Mouse (Mus musculus): Measurements from ENCODE around the gene Anapc7. TPM values are rescaled to one million over a fixed set of nuclear protein-coding genes. Genes with fewer than 3 reads are reported as not detected.
A peak's percentile ranks its signal among the peaks of the same experiment; 100 is the strongest.
"Not testable (repeated sequence)": the region's sequence is repeated elsewhere in the genome, so short reads cannot be mapped to it uniquely, and the experiment has no call there.

Anapc7 gene
- total RNA-seq, 1 experiment = 51.8 TPM

- H3K9me3 ChIP-seq (ENCODE audit: control insufficient read depth, insufficient read depth, low read depth, low read length) = no peaks in the 10 kb centered on the region
- no peaks in the 10 kb centered on the region for H3K36me3 ChIP-seq (ENCODE audit: control insufficient read depth, insufficient read depth, low read length, poor library complexity, severe bottlenecking)
- no peak for TF ChIP-seq ZC3H11A (IDR thresholded peaks at IDR 0.05; ENCODE audit: borderline replicate concordance, low read depth, low read length)
- no peak for TF ChIP-seq ZNF384 (IDR thresholded peaks at IDR 0.05; ENCODE audit: low read depth, low read length)
- no peak for TF ChIP-seq CHD2 (IDR thresholded peaks at IDR 0.05; ENCODE audit: low read depth, low read length)
- no peak for TF ChIP-seq HCFC1 (IDR thresholded peaks at IDR 0.05; ENCODE audit: borderline replicate concordance, insufficient read depth, low read length)
- no peak for TF ChIP-seq MAFK (IDR thresholded peaks at IDR 0.05; ENCODE audit: insufficient read depth, low read depth, low read length)
- DNase-seq (ENCODE audit: low read depth, low spot score) = no peak
- 0 out of 4 replicates have a peak, but pooled peaks cover 0 to 2% of the 10 kb centered on the region in 2 experiments for H3K4me1 ChIP-seq (ENCODE audit: control insufficient read depth in 2 of 2, insufficient read depth in 2 of 2, low read length in 2 of 2, poor library complexity in 1 of 2)
- H3K27ac ChIP-seq (ENCODE audit: insufficient read depth, low read depth, low read length, poor library complexity, severe bottlenecking) = no peak overlapping the region
- no peak overlapping the region for H3K9ac ChIP-seq (ENCODE audit: insufficient read depth, low read depth, low read length, poor library complexity, severe bottlenecking)
- in situ Hi-C loops (cut with MboI; ENCODE audit: low sequenced_read_pairs in 2 of 2, unreplicated experiment in 2 of 2) = no loop called here
- no peak overlapping the region for H3K4me3 ChIP-seq (ENCODE audit: insufficient read depth in 1 of 2, low read depth in 1 of 2, low read length in 2 of 2, poor library complexity in 1 of 2, severe bottlenecking in 1 of 2)
These were observed 6.0 kb upstream of the Anapc7 start for GRCm38 (mm10) chr5:122415465-122415864.

- H3K4me3 ChIP-seq (ENCODE audit: insufficient read depth in 1 of 2, low read depth in 1 of 2, low read length in 2 of 2, poor library complexity in 1 of 2, severe bottlenecking in 1 of 2); H3K9ac ChIP-seq (ENCODE audit: insufficient read depth, low read depth, low read length, poor library complexity, severe bottlenecking); in situ Hi-C loops (cut with MboI; ENCODE audit: low sequenced_read_pairs in 2 of 2, unreplicated experiment in 2 of 2): not testable (repeated sequence)
These were observed 817 bp upstream of the Anapc7 start for GRCm38 (mm10) chr5:122420676-122421075.

GRCm38 (mm10) chr5:122422071-122422964 lies 825 bp downstream of the Anapc7 start:
- Histone ChIP-seq H3K4me3 (ENCODE audit: insufficient read depth in 1 of 2, low read depth in 1 of 2, low read length in 2 of 2, poor library complexity in 1 of 2, severe bottlenecking in 1 of 2) (peak overlapping the region; percentile 75 to 91), H3K4me1 (ENCODE audit: control insufficient read depth in 2 of 2, insufficient read depth in 2 of 2, low read length in 2 of 2, poor library complexity in 1 of 2) (peaks cover 0 to 5% of the 10 kb centered on the region in 2 experiments; a peak in 1 of 4 replicates), H3K9ac (ENCODE audit: insufficient read depth, low read depth, low read length, poor library complexity, severe bottlenecking) (peak overlapping the region; percentile 95), H3K27ac (ENCODE audit: insufficient read depth, low read depth, low read length, poor library complexity, severe bottlenecking) (peak overlapping the region; percentile 74; the same call in 1 of the 2 replicates), H3K9me3 (ENCODE audit: control insufficient read depth, insufficient read depth, low read depth, low read length) (no peaks in the 10 kb centered on the region), H3K36me3 (ENCODE audit: control insufficient read depth, insufficient read depth, low read length, poor library complexity, severe bottlenecking) (peaks cover 3% of the 10 kb centered on the region; the same call in 1 of the 2 replicates)
- TF ChIP-seq HCFC1 (IDR thresholded peaks at IDR 0.05; ENCODE audit: borderline replicate concordance, insufficient read depth, low read length) (peak; percentile 74; the same call in 1 of the 2 replicates), CHD2 (IDR thresholded peaks at IDR 0.05; ENCODE audit: low read depth, low read length) (no peak)
- in situ Hi-C loops (cut with MboI; ENCODE audit: low sequenced_read_pairs in 2 of 2, unreplicated experiment in 2 of 2) = no loop called here
- peak; percentile 82 for DNase-seq (ENCODE audit: low read depth, low spot score)

More at GRCm38 (mm10) chr5:122420676-122421075, 817 bp upstream of the Anapc7 start:
- not testable (repeated sequence) for H3K4me1 ChIP-seq (ENCODE audit: control insufficient read depth in 2 of 2, insufficient read depth in 2 of 2, low read length in 2 of 2, poor library complexity in 1 of 2); DNase-seq (ENCODE audit: low read depth, low spot score); H3K27ac ChIP-seq (ENCODE audit: insufficient read depth, low read depth, low read length, poor library complexity, severe bottlenecking); H3K9me3 ChIP-seq (ENCODE audit: control insufficient read depth, insufficient read depth, low read depth, low read length); H3K36me3 ChIP-seq (ENCODE audit: control insufficient read depth, insufficient read depth, low read length, poor library complexity, severe bottlenecking)

- Histone ChIP-seq H3K36me3 (ENCODE audit: control insufficient read depth, insufficient read depth, low read length, poor library complexity, severe bottlenecking) (peaks cover 4% of the 10 kb centered on the region), H3K27ac (ENCODE audit: insufficient read depth, low read depth, low read length, poor library complexity, severe bottlenecking) (peak overlapping the region; percentile 46), H3K9ac (ENCODE audit: insufficient read depth, low read depth, low read length, poor library complexity, severe bottlenecking) (peak overlapping the region; percentile 94), H3K9me3 (ENCODE audit: control insufficient read depth, insufficient read depth, low read depth, low read length) (no peaks in the 10 kb centered on the region), H3K4me1 (ENCODE audit: control insufficient read depth in 2 of 2, insufficient read depth in 2 of 2, low read length in 2 of 2, poor library complexity in 1 of 2) (peaks cover 0 to 5% of the 10 kb centered on the region in 2 experiments; a peak in 1 of 4 replicates), H3K4me3 (ENCODE audit: insufficient read depth in 1 of 2, low read depth in 1 of 2, low read length in 2 of 2, poor library complexity in 1 of 2, severe bottlenecking in 1 of 2) (peak overlapping the region; percentile 75 to 91)
- in situ Hi-C loops (cut with MboI; ENCODE audit: low sequenced_read_pairs in 2 of 2, unreplicated experiment in 2 of 2) = no loop called here
- DNase-seq (ENCODE audit: low read depth, low spot score) = no peak
- TF ChIP-seq ZC3H11A (IDR thresholded peaks at IDR 0.05; ENCODE audit: borderline replicate concordance, low read depth, low read length) (no peak), MAFK (IDR thresholded peaks at IDR 0.05; ENCODE audit: insufficient read depth, low read depth, low read length) (no peak), CHD2 (IDR thresholded peaks at IDR 0.05; ENCODE audit: low read depth, low read length) (no peak), HCFC1 (IDR thresholded peaks at IDR 0.05; ENCODE audit: borderline replicate concordance, insufficient read depth, low read length) (no peak), ZNF384 (IDR thresholded peaks at IDR 0.05; ENCODE audit: low read depth, low read length) (no peak)
These were observed 1.6 kb downstream of the Anapc7 start for GRCm38 (mm10) chr5:122423083-122423482.
